Mouse (Mus musculus) brain, adult 2 months (tissue): ENCODE results near the gene Hdgfl2.
"Not testable (repeated sequence)": the region's sequence is repeated elsewhere in the genome, so short reads cannot be mapped to it uniquely, and the experiment has no call there.

Experiments
- DNase-seq: peaks from one replicate; pipeline ENCODE4 v3.0.0; 2011; ENCODE audit warnings: low read depth, low spot score

The Hdgfl2 gene

DNA sequence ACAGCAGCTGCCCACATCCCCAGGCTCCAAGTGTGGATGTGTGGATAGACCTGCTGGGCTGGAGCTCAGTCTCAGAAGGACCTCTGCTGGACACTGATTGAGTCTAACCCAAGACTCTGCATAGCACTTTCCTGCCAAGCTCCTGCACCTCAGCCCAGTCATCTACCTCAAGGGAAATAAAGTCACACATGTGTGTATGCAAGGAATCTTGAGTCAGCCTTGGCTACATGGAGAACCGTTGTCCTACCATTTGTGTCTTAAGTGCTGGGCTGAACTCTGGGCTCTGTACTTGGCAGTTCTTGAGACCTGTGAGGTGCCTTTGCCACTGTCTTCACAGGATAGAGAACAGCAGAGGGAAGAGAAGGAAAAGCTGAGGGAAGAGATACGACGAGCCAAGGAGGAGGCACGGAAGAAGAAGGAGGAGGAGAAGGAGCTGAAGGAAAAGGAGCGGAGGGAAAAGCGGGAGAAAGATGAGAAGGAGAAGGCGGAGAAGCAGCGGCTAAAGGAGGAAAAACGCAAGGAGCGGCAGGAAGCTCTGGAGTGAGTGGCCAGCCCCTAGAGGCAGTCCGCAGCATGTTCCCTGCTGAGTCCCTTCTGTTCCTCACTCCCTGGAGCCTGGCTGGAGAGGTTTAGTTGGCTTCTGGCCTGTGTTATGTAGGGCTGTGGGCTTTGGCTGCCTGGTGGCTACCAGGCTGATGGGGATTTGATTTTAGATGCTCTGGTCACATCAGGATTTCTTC, 21.9 kb upstream of the Hdgfl2 start:
- peak; percentile 73 for DNase-seq

DNA sequence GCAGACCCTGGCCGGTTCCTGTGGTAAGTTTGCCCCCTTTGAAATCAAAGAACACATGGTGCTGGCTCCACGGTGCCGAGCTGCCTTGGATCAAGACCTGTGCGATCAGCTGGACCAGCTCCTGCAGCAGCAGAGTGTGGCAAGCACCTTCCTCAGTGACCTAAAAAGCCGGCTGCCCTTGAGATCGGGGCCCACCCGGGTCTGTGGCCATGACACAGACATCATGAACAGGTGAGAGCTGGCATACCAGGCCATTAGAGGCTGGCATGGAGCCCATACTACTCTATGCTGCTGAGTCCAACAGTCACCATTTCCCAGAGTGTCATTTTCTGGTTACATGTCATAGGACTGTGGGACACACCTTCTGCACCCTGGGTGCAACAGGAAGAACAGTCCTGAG, 17.4 kb upstream of the Hdgfl2 start:
- no peak for DNase-seq

DNA sequence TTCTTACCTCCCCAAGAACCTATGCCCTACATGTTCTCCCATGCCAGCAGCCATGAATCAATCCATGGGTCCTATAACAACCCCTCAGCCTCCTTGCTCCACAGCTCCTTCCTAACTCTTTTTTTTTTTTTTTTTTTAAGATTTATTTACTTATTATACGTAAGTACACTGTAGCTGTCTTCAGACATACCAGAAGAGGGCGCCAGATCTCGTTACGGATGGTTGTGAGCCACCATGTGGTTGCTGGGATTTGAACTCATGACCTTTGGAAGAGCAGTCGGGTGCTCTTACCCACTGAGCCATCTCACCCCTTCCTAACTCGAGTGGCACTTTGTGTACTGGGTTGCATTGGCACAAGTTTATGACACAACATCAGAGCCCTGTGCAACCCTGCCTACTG, 13.7 kb upstream of the Hdgfl2 start:
- not testable (repeated sequence) for DNase-seq

DNA sequence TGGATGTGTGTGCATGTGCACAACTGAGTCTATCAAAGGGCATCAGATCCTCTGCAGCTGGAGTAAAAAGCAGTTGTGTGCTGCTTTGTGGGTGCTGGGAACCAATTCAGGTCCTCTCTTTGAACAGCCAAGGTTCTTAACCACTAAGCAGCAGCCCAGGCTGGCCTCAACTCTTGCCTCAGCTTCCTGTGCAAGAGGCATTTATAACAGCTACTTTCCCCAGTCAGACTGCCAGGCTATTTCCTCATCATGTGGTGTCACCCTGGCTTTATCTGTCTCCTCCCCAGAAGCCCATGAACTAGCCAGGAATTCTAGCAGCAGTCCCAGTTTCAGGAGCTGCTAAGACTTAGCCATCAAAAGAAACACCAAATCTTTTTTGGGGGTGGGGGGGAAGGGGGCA, 13.0 kb upstream of the Hdgfl2 start:
- DNase-seq: no peak

DNA sequence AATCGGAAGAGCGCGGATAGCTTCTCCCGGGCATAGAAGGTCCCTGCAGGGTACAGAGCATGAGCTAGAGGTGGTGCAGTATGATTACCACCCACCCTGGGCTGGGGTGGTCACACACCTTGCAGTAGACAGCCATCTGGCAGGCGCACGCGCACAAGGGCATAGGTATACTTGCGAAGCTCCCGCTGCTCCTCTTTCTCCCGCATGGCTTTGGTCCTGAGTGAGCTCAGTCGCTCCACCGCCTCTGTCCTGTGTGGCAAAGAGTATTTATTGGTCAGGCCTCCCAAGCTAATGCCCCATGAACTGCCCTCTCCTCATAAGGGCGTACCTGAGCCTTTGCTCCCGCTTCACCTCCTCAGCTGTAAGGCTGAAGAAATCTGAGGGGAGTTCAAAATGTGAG, 10.4 kb upstream of the Hdgfl2 start:
- no peak for DNase-seq

DNA sequence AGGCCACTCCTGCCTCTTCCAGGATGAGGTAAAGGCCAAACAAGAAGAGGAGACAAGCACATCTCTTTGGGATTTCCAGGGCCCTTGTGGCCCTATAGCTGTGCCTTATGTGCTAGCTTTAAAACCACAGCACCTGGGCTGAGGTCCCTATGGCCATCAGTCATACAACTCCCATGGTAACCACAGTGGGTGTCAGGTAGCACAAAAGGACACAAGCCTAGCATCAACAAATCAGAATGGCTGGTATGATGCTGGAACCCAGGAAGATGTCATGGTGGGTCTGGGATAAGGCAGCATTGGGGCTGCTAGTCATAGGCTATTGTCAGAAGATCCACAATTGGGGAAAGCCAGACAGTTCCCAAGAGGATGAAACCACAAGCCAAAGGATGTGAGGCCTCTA, 8.3 kb upstream of the Hdgfl2 start:
- DNase-seq: no peak

DNA sequence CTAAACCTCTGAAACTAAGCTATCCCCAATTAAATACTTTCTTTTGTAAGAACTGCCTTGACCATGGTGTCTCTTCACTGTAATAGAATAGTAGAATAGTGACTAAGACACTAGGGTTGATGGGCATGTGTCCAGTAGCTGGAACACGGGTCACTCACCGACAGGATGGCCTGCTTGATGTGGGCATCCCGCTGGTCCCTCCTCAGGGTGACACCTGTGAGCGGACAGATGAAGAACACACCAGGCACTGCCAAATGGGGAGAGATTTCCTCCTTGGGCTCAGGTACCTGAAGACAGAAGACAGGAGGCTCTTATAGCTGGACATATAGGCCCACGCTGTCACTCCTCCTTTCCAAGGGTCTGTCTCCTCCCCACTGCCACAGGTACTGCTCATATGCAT, 7.2 kb upstream of the Hdgfl2 start:
- no peak for DNase-seq

DNA sequence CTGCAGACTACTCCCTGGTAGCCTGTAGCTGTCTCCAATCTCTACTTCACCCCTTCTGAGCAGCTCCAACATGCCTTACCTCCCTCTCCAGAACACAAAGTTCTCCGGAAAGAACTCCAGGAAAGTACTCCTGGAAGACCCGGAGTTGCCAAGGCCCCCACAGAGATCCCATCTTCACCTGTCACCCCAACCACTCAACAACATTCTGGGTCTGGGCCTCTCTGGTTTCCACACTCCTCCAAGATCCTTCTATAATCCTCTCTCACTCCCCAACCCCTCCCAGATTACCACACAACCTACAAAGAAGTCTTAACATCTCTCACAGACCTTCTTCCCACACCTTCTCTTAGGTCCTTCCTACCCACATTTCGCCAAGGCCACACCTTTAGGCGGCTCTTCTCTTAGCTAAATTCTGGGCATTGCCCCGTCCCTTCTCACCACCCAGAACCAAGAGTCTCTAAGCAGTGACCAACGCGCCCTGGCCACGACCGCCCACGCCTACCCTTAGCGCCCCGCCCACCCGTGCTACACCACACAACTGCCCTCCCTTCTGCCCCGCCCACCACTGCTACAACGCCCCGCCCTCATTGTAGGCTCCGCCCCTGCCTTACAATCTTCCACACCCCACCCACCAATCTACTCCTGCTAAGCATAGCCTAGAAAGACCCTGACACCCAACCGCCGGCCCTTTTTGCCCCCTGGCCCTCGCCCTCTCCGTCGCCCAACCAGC, 5.2 kb upstream of the Hdgfl2 start:
- peak; percentile 81 for DNase-seq

DNA sequence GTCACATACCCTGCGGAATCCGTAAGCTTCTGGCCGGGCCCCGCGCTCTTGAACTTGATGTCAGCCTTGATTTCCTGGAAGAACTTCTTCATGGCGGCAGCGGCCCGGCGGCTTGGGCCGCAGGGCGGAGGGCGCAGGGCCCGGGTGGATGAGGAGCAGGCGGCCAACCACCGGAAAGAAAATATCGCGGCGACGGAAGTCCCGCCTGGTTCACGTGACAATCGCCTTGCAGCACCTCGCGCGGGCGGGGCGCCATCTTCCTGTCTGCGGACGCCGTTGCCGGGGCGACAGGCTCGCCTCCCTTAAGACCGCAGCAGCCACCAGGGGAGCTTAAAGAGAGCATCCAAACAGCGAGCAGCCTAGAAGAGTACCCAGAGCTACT, 4.6 kb upstream of the Hdgfl2 start, which contains the start of gene Ubxn6:
Gene Ubxn6, minus strand, starts transcription at position 202 of the 382 bp plus-strand sequence.
- peak; percentile 99 for DNase-seq

DNA sequence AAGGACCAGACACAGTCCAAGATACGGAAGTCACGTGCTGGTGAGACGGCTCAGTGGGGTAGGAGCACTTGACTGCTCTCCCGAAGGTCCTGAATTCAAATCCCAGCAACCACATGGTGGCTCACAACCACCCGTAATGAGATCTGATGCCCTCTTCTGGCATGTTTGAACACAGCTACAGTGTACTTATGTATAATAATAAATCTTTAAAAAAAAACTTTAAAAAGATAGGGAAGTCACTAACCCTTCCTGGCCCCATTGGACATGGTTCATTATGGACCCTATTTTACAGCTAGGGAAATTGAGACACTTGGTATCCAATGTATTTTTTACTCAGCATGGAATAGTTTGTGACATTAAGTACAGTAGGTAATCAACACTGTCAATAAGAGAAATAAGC, 1.9 kb upstream of the Hdgfl2 start:
- no peak for DNase-seq

DNA sequence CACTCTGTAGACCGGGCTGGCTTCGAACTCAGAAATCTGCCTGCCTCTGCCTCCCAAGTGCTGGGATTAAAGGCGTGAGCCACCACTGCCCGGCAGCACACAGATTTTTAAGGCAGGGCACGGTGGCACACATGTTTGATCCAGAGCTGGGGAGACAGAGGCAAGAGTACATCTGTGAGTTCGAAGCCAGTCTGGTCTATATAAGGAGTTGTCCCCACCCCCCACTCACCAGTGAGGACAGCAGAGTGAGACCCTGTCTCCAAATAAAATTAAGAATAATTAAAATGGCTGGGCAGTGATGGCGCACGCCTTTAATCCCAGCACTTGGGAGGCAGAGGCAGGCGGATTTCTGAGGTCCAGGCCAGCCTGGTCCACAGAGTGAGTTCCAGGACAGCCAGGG, 1.1 kb upstream of the Hdgfl2 start:
- DNase-seq: not testable (repeated sequence)

DNA sequence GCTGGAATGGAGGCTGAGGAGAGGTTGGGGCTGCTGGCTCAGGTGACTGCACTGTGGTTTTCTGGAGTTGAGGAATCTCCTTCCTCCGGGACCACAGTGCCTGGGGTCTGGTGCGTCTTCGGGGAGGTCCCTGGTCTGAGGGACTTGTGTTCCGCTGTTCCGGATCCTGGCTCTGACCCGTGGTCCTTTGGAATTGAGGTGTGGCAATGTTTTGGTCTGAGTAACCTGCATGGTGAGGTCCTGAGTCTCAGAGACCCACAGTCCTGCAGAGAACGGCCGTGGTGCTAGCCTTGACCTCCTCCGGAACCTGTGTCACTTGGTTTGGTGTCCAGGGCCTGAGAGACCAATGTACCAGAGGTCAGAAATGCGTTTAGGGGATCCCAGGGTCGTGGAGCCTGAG, 487 bp downstream of the Hdgfl2 start:
- no peak for DNase-seq

DNA sequence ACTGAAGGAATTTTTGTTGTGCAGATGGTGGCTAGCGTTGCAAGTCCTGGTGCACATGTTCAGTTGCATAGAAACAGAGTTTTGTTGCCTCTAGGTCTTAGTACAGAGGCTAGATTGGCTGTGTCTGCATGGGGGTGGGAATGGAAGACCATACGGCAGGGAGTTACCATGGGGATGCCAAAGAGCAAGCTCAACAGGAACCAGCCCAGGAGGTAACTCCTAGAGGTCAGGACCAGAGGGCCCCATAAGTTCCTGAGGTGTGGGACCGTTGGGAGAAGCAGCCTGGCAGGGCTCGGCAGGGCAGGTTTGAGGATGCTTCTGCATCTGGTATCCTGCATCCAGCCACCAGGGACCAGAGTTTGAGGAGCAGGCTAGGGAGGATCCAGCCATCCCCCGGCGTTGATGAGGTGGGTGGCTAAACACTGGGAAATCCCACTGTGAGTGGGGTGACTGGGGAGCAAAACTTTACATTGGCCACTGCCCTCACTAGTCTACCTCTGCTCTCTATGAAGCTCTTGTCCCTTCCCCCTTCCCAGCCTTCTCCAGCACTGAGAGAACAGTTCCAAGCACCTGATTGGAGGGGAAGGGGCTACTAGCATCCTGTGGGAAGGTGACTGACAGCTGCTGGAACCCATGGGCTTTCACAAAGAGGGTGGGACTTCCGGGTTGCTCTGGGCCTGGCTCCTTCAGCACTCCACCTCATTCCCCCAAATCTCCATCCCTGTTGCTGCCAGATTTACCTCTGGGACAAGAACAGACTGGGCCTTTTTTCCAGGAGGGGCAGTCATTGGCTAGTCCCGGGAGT, 1.5 kb downstream of the Hdgfl2 start:
- DNase-seq: peak; percentile 86

DNA sequence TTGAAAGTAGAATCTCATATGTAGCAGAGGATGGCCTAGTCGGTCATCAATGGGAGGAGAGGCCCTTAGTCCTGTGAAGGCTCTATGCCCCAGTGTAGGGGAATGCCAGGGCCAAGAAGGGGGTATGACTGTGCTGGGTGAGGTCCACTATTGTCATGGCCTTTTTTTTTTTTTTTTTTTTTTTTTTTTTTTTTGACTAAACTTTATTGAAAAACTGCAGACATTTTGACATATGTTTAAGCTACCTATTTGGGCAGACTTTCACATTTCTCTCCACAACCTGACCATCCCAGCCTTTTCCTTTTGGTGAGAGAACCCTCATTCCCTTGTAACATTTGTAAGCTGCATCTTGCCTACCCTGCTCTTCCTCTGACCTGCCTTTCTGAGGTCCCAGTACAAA, 12.9 kb downstream of the Hdgfl2 start:
- DNase-seq: no peak

DNA sequence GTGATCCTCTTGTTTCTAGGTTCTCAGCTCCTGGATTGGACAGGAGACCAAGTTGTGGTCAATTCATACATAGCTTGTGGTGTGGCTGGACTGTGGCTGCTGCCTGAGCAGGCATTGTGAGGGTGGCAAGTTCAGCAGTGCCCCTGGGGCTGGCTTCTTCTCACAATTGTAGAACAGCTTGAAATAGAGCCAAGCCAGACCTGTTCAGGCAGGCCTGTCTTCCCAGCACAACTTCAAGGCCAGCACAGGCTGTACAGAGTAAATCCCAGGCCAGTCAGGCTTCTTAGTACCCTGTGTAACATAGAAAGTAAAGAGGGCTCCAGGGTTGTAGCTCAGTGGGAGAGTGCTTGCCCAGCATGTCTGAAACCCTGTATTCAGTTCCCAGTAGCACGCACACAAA, 13.4 kb downstream of the Hdgfl2 start:
- peak; percentile 26 for DNase-seq

DNA sequence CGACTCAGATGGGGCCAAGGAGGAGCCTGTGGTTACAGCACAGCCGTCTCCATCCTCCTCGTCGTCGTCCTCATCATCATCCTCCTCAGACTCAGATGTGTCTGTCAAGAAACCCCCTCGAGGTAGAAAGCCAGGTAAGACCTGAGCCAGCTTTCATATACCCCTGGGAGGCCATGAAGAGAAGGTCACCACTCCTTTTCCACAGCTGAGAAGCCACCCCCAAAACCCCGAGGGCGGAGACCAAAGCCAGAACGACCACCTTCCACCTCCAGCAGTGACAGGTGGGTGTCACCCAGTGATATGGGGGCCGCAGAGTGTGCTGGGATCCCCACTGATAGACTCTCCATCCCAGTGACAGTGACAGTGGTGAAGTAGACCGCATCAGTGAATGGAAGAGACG, 17.4 kb downstream of the Hdgfl2 start:
- DNase-seq: no peak

DNA sequence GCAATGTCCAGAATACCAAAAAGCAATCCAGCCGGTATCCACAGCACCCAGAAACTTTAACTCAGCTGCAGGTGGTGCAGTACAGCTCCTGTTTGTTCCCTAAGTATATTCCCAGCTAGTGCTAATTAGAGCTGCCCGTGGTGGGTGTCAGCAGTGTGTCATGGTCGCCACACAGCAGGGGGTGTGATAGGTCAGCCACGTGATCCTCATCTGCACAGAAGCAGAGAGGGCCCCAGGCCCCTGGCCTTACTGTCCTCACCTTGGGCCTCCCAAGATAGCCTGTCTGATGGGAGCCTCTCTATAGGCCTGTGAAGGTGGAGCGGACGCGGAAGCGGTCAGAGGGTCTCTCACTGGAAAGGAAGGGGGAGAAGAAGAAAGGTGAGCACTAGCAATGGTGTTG, 18.7 kb downstream of the Hdgfl2 start:
- no peak for DNase-seq

DNA sequence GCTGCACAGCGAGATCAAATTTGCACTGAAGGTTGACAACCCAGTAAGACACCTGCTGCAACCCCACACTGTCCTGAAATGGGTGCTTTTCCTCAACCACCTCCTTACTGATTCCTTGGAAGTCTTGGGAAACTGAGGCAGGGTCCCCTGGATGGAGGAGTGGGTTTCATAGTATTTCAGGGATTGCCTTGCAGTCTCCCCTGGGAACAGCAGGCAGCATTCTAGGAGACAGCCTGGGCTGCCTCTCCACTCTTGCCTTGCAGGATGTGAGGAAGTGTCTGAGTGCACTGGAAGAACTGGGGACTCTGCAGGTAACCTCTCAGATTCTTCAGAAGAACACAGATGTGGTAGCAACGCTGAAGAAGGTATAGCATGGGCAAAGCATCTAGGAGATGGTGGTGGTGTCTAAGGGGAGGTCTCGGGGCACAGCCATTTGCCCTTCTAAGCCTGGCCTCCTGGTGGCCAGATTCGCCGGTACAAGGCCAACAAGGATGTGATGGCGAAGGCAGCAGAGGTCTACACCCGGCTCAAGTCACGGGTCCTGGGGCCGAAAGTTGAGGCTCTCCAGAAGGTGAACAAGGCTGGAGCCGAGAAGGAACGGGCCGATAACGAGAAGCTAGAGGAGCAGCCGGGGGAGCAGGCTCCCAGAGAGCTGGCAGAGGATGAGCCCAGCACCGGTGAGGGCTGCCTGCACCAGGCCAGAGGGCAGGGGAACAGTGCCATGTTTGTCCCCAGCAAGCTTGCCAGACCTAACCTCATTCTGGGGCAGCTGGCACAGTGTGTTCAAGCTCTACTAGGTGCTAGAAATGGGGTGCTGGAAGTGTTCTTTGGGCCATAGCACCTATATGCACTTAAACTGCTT, 19.5 kb downstream of the Hdgfl2 start:
- no peak for DNase-seq

DNA sequence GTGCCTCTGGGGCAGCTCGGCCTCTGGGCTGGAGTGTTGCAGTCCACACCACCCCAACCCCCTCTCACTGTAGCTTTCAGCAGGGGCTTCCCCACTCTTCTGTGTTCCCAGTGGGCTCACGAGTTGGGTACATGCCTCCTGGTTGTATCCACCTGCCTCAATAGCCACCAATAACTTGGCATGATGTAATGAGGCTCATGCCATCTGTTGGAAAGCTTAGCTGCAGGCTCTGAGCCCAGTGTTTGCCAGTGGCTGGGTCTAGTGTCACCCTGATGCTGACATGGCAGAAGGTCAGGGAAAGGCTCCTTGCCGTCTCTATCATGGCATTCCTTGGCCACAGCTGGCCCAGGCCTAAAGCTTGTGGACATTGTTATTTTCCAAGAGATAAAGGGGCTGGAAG, 21.4 kb downstream of the Hdgfl2 start:
- DNase-seq: no peak

DNA sequence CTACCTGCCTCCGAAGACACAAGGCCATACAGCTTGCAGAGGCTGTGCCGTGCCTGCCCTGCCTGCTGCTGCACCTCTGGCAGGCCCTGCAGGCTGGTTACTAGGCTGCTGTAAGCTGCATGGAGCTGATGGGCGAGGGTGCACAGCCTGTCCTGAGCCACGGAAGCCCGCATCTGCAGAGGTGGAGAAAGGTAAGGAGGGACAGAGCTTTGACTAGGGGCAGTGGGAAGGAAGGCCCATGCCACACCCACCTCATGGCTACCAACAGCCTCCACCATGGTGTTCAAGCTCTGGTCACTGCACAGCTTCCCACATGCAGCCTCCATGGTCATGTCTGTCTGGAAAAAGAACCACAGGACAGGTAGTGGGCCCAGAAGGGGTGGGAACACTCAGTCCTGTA, 22.7 kb downstream of the Hdgfl2 start:
- no peak for DNase-seq

DNA sequence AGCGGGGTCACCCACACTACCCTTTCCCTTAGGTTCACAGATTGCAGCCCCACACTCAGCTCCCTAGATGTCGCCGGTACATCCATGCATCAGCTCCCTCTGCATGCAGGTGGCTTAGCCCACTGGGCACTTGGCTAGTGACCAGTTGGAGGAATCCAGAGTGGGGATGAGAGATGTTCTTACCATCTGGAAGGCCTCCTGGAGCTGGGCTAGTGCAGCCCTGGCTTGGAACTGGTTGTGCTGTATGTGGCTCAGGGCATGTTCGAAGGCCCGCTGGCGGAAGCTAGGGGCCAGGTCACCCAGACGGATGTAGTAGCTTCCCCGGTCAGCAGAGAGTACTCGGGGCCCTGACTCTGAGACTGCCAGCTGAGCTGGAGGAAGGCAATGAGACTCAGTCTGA, 23.5 kb downstream of the Hdgfl2 start:
- no peak for DNase-seq
